Mouse (Mus musculus) kidney, adult 9 months (tissue): Measurements from ENCODE around the gene Kcnq1.

Experiments
- DNase-seq: peaks from one replicate; pipeline ENCODE4 v3.0.0; 2022

Gene Kcnq1

GRCm38 (mm10) chr7:143138789-143139188 is 32.6 kb downstream of the Kcnq1 start:
- DNase-seq, result peak; percentile 71

- DNase-seq, result no peak
Measured at GRCm38 (mm10) chr7:143139932-143140331, 33.8 kb downstream of the Kcnq1 start.

- DNase-seq, result no peak
Measured at GRCm38 (mm10) chr7:143142680-143143079, 36.5 kb downstream of the Kcnq1 start.

- DNase-seq, result no peak
Measured at GRCm38 (mm10) chr7:143147015-143147414, 40.9 kb downstream of the Kcnq1 start.

GRCm38 (mm10) chr7:143151171-143151570 is 45.0 kb downstream of the Kcnq1 start:
- DNase-seq, result peak; percentile 58

GRCm38 (mm10) chr7:143152350-143152749 is 46.2 kb downstream of the Kcnq1 start:
- peak; percentile 15 for DNase-seq

GRCm38 (mm10) chr7:143153915-143154373 is 47.8 kb downstream of the Kcnq1 start:
- DNase-seq, result peak; percentile 86

- DNase-seq, result no peak
Measured at GRCm38 (mm10) chr7:143154458-143154871, 48.3 kb downstream of the Kcnq1 start.

- DNase-seq, result no peak
Measured at GRCm38 (mm10) chr7:143155257-143155656, 49.1 kb downstream of the Kcnq1 start.

GRCm38 (mm10) chr7:143158690-143159425 is 52.7 kb downstream of the Kcnq1 start:
- no peak for DNase-seq

GRCm38 (mm10) chr7:143159446-143159845 is 53.3 kb downstream of the Kcnq1 start:
- no peak for DNase-seq

- DNase-seq, result no peak
Measured at GRCm38 (mm10) chr7:143160057-143160456, 53.9 kb downstream of the Kcnq1 start.

- no peak for DNase-seq
Measured at GRCm38 (mm10) chr7:143162051-143162450, 55.9 kb downstream of the Kcnq1 start.

- no peak for DNase-seq
Measured at GRCm38 (mm10) chr7:143164074-143164473, 57.9 kb downstream of the Kcnq1 start.

GRCm38 (mm10) chr7:143165687-143166265 is 59.6 kb downstream of the Kcnq1 start:
- no peak for DNase-seq

- no peak for DNase-seq
Measured at GRCm38 (mm10) chr7:143167275-143167674, 61.1 kb downstream of the Kcnq1 start.

- DNase-seq, result no peak
Measured at GRCm38 (mm10) chr7:143169371-143169770, 63.2 kb downstream of the Kcnq1 start.

GRCm38 (mm10) chr7:143172914-143173547 is 66.9 kb downstream of the Kcnq1 start:
- DNase-seq, result no peak

- DNase-seq, result no peak
Measured at GRCm38 (mm10) chr7:143174633-143175032, 68.5 kb downstream of the Kcnq1 start.

GRCm38 (mm10) chr7:143178831-143179230 is 72.7 kb downstream of the Kcnq1 start:
- no peak for DNase-seq

- peak; percentile 51 for DNase-seq
Measured at GRCm38 (mm10) chr7:143180761-143181160, 74.6 kb downstream of the Kcnq1 start.

- DNase-seq, result no peak
Measured at GRCm38 (mm10) chr7:143181311-143181710, 75.1 kb downstream of the Kcnq1 start.

GRCm38 (mm10) chr7:143185506-143185905 is 79.3 kb downstream of the Kcnq1 start:
- DNase-seq, result no peak

GRCm38 (mm10) chr7:143186378-143186777 is 80.2 kb downstream of the Kcnq1 start:
- no peak for DNase-seq
